Mouse (Mus musculus): ENCODE results near the gene D430041D05Rik. TPM values are rescaled to one million over a fixed set of nuclear protein-coding genes. Genes with fewer than 3 reads are reported as not detected.
A peak's percentile ranks its signal among the peaks of the same experiment; 100 is the strongest.

The D430041D05Rik gene
- total and polyA plus RNA-seq, 2 experiments from 2014 or later, result 7.6 to 45.8 TPM

- no peak for DNase-seq (ENCODE audit: low spot score)
- Histone ChIP-seq H3K9me3 (ENCODE audit: low read length) (no peaks in the 10 kb centered on the region), H3K9ac (replicated peaks; ENCODE audit: low read length) (no peak overlapping the region), H3K27ac (no peak overlapping the region), H3K4me3 (ENCODE audit: low read length) (no peak overlapping the region), H3K4me2 (ENCODE audit: low read depth, low read length) (no peak overlapping the region), H3K27me3 (ENCODE audit: insufficient read depth, low read length) (no peaks in the 10 kb centered on the region), H3K36me3 (ENCODE audit: insufficient read depth, low read length) (no peaks in the 10 kb centered on the region), H3K4me1 (ENCODE audit: insufficient read depth, low read length) (no peaks in the 10 kb centered on the region; the same call in 1 of the 2 replicates)
- WGBS, result 79% methylated on average over 7 of the region's 7 CpGs
- no peak for TF ChIP-seq CTCF (IDR thresholded peaks at IDR 0.05; ENCODE audit: low read depth)
- no peak for ATAC-seq
Measured at GRCm38 (mm10) chr2:104163418-104163817, 247.4 kb downstream of the D430041D05Rik start.

DNA sequence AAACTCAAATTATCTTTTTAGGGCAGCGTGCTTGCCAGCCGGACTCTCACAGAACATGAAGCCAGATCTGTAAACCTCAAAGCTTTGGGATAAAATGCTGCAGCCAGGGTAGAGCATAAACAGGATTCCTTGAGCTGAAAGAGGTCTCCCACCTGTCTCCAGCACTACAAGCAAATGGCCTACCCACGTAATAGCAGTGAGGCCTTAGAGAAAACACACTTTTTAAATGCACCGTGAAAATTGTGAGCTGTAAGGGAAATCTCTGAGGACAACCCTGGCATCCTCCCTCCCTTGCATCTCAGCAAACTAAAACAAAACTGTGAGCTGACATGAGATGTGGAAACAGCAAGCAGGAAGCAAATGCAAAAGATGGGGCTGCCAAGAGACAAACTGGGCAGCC, 253.0 kb downstream of the D430041D05Rik start:
- Histone ChIP-seq H3K9me3 (ENCODE audit: low read length) (no peaks in the 10 kb centered on the region), H3K27ac (no peak overlapping the region), H3K27me3 (ENCODE audit: insufficient read depth, low read length) (no peaks in the 10 kb centered on the region), H3K36me3 (ENCODE audit: insufficient read depth, low read length) (peaks cover under 1% of the 10 kb centered on the region; the same call in 1 of the 2 replicates), H3K4me1 (ENCODE audit: insufficient read depth, low read length) (no peaks in the 10 kb centered on the region), H3K4me2 (ENCODE audit: low read depth, low read length) (no peak overlapping the region), H3K9ac (replicated peaks; ENCODE audit: low read length) (no peak overlapping the region), H3K4me3 (ENCODE audit: low read length) (no peak overlapping the region)
- no peak for TF ChIP-seq CTCF (IDR thresholded peaks at IDR 0.05; ENCODE audit: low read depth)
- ATAC-seq (no peak), DNase-seq (ENCODE audit: low spot score) (no peak)
- WGBS, result 67% methylated on average over 4 of the region's 4 CpGs

DNA sequence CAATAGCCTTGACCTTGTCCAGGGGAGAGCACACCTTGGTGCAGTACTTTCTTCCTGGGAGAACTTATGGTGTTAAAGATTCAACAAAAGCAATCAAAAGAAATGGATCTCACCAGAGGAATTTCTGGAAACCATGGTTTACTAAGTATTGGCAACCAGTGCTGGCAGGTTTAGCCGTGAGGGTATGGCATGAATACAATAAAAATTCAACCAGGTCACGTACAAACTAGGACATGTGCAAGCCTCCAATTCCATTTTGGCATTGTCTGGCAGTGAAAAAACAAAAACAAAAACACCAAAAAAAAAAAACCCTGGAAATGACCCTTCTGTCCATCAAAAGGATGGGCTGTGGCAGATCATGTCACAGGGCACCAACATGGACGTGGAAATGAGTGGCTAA, 256.9 kb downstream of the D430041D05Rik start:
- DNase-seq (ENCODE audit: low spot score) (no peak), ATAC-seq (no peak)
- Histone ChIP-seq H3K4me2 (ENCODE audit: low read depth, low read length) (no peak overlapping the region), H3K36me3 (ENCODE audit: insufficient read depth, low read length) (peaks cover 19% of the 10 kb centered on the region; the same call in 1 of the 2 replicates), H3K9me3 (ENCODE audit: low read length) (no peaks in the 10 kb centered on the region), H3K4me3 (ENCODE audit: low read length) (no peak overlapping the region), H3K27ac (no peak overlapping the region), H3K4me1 (ENCODE audit: insufficient read depth, low read length) (no peaks in the 10 kb centered on the region), H3K9ac (replicated peaks; ENCODE audit: low read length) (no peak overlapping the region), H3K27me3 (ENCODE audit: insufficient read depth, low read length) (no peaks in the 10 kb centered on the region)
- 87% methylated on average over 3 of the region's 3 CpGs for WGBS
- TF ChIP-seq CTCF (IDR thresholded peaks at IDR 0.05; ENCODE audit: low read depth), result no peak

- no peaks in the 10 kb centered on the region for H3K27me3 ChIP-seq (ENCODE audit: insufficient read depth, low read length)
- no peaks in the 10 kb centered on the region for H3K4me1 ChIP-seq (ENCODE audit: insufficient read depth, low read length)
- no peaks in the 10 kb centered on the region for H3K9me3 ChIP-seq (ENCODE audit: low read length)
- no peak overlapping the region for H3K4me3 ChIP-seq (ENCODE audit: low read length)
- H3K27ac ChIP-seq, result no peak overlapping the region
- no peak for TF ChIP-seq CTCF (IDR thresholded peaks at IDR 0.05; ENCODE audit: low read depth)
- H3K4me2 ChIP-seq (ENCODE audit: low read depth, low read length), result no peak overlapping the region
- 68% methylated on average over 4 of the region's 4 CpGs for WGBS
- no peak overlapping the region for H3K9ac ChIP-seq (replicated peaks; ENCODE audit: low read length)
- DNase-seq (ENCODE audit: low spot score) (peak; percentile 15), ATAC-seq (no peak)
- H3K36me3 ChIP-seq (ENCODE audit: insufficient read depth, low read length), result peaks cover 19% of the 10 kb centered on the region; the same call in 1 of the 2 replicates
Measured at GRCm38 (mm10) chr2:104153345-104153744, 257.5 kb downstream of the D430041D05Rik start.

DNA sequence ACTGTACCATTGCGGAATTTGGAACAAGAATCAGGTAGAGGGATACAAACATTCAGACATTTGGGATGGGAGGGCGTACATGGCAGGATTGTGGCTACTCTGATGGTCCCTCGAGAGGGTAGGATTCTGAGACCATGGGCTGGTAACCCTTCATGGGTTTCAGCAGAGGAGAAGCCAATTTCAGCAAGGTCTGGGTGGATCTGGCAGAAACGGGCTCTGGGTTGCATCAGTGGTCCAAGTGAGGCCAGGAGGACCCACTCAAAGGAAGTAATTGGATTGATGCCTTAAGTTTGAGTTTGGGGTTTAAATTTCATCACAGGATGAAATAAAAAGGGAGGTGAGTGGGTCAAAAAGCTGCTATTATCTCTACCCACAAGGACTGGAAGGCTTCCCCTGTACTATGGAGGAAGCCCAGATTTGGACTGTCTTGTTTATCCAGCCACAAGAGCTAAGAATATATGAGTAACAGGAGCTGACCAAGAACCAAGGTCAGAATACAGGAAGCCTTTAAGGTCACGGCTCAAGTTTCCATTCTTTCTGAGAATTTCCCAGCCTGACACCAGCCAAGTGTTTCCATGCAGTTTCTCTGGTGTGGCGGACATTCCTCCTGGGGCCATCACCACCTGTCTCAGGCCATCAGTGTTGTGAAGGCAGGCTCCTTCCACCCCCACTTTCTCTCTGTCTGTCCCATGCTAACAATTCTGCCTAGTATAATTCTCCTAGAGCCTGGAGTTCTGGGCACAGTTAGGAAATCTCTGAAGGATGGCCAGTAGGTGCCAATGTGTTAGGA, 260.0 kb downstream of the D430041D05Rik start:
- ATAC-seq (no peak), DNase-seq (ENCODE audit: low spot score) (no peak)
- H3K9ac ChIP-seq (replicated peaks; ENCODE audit: low read length), result no peak overlapping the region
- no peaks in the 10 kb centered on the region for H3K27me3 ChIP-seq (ENCODE audit: insufficient read depth, low read length)
- no peak overlapping the region for H3K4me2 ChIP-seq (ENCODE audit: low read depth, low read length)
- H3K36me3 ChIP-seq (ENCODE audit: insufficient read depth, low read length), result peaks cover 22% of the 10 kb centered on the region
- no peak overlapping the region for H3K27ac ChIP-seq
- no peaks in the 10 kb centered on the region for H3K9me3 ChIP-seq (ENCODE audit: low read length)
- no peak for TF ChIP-seq CTCF (IDR thresholded peaks at IDR 0.05; ENCODE audit: low read depth)
- WGBS, result 87% methylated on average over 6 of the region's 6 CpGs
- H3K4me1 ChIP-seq (ENCODE audit: insufficient read depth, low read length), result no peaks in the 10 kb centered on the region
- H3K4me3 ChIP-seq (ENCODE audit: low read length), result no peak overlapping the region

GRCm38 (mm10) chr2:104147910-104148561, 262.8 kb downstream of the D430041D05Rik start:
- WGBS, result 72% methylated on average over 4 of the region's 4 CpGs
- peaks cover 22% of the 10 kb centered on the region for H3K36me3 ChIP-seq (ENCODE audit: insufficient read depth, low read length)

GRCm38 (mm10) chr2:104145983-104146382, 264.8 kb downstream of the D430041D05Rik start:
- H3K4me3 ChIP-seq (ENCODE audit: low read length), result no peak overlapping the region
- no peaks in the 10 kb centered on the region for H3K4me1 ChIP-seq (ENCODE audit: insufficient read depth, low read length)
- H3K27me3 ChIP-seq (ENCODE audit: insufficient read depth, low read length), result no peaks in the 10 kb centered on the region
- no peak overlapping the region for H3K9ac ChIP-seq (replicated peaks; ENCODE audit: low read length)
- peaks cover 4% of the 10 kb centered on the region for H3K36me3 ChIP-seq (ENCODE audit: insufficient read depth, low read length)
- no peak overlapping the region for H3K27ac ChIP-seq
- ATAC-seq (no peak), DNase-seq (ENCODE audit: low spot score) (no peak)
- no peak overlapping the region for H3K4me2 ChIP-seq (ENCODE audit: low read depth, low read length)
- WGBS, result 85% methylated on average over 1 of the region's 1 CpGs
- no peaks in the 10 kb centered on the region for H3K9me3 ChIP-seq (ENCODE audit: low read length)
- TF ChIP-seq CTCF (IDR thresholded peaks at IDR 0.05; ENCODE audit: low read depth), result no peak

More at GRCm38 (mm10) chr2:104147910-104148561, 262.8 kb downstream of the D430041D05Rik start:
- Histone ChIP-seq H3K4me3 (ENCODE audit: low read length) (no peak overlapping the region), H3K9ac (replicated peaks; ENCODE audit: low read length) (no peak overlapping the region), H3K9me3 (ENCODE audit: low read length) (no peaks in the 10 kb centered on the region), H3K27me3 (ENCODE audit: insufficient read depth, low read length) (no peaks in the 10 kb centered on the region), H3K4me1 (ENCODE audit: insufficient read depth, low read length) (no peaks in the 10 kb centered on the region), H3K27ac (no peak overlapping the region), H3K4me2 (ENCODE audit: low read depth, low read length) (no peak overlapping the region)
- TF ChIP-seq CTCF (IDR thresholded peaks at IDR 0.05; ENCODE audit: low read depth), result no peak
- no peak for ATAC-seq
- no peak for DNase-seq (ENCODE audit: low spot score)

Measured in hindbrain, postnatal 0 days (tissue).